Mouse (Mus musculus) lung, postnatal 0 days (tissue): ENCODE measurements around the gene Mapk14. TPM values are rescaled to one million over a fixed set of nuclear protein-coding genes. Genes with fewer than 3 reads are reported as not detected.

Experiments used
- ATAC-seq: fragments of 200-750 bp; cut with Nextera tagmentation; 2 replicates; pipeline ENCODE4 v1.8.0; 2017; ENCODE audit warnings: moderate library complexity
- DNase-seq: peaks from one replicate; pipeline ENCODE4 v3.0.0-alpha.2; 2016; ENCODE audit warnings: low spot score
- H3K27ac ChIP-seq: fragments of 300-500 bp; sonication (generic); 2 replicates; pipeline ENCODE4 v1.5.1; 2014; ENCODE audit warnings: antibody characterized with exemption, mild to moderate bottlenecking, low read length, mixed read lengths
- H3K27me3 ChIP-seq: fragments of 300-500 bp; sonication (generic); replicated peaks from 2 replicates; pipeline ENCODE4 v1.6.1; 2014; ENCODE audit warnings: low read length, mixed read lengths; ENCODE audit not compliant: insufficient read depth
- H3K36me3 ChIP-seq: fragments of 300-500 bp; sonication (generic); 2 replicates; pipeline ENCODE4 v1.6.1; 2014; ENCODE audit warnings: low read length, mixed read lengths; ENCODE audit not compliant: insufficient read depth
- H3K4me1 ChIP-seq: fragments of 300-500 bp; sonication (generic); 2 replicates; pipeline ENCODE4 v1.6.1; 2014; ENCODE audit warnings: antibody characterized with exemption, low read depth, low read length, mixed read lengths; ENCODE audit not compliant: insufficient read depth
- H3K4me2 ChIP-seq: fragments of 300-500 bp; sonication (generic); replicated peaks from 2 replicates; pipeline ENCODE4 v1.6.1; 2014; ENCODE audit warnings: low read depth, mild to moderate bottlenecking, low read length, moderate library complexity, mixed read lengths
- H3K4me3 ChIP-seq: fragments of 300-500 bp; sonication (generic); 2 replicates; pipeline ENCODE4 v1.5.1; 2014; ENCODE audit warnings: low read depth, low read length
- H3K9ac ChIP-seq: fragments of 300-500 bp; sonication (generic); replicated peaks from 2 replicates; pipeline ENCODE4 v1.6.1; 2014; ENCODE audit warnings: low read depth, mild to moderate bottlenecking
- H3K9me3 ChIP-seq: fragments of 300-500 bp; sonication (generic); 2 replicates; pipeline ENCODE4 v1.6.1; 2016; ENCODE audit warnings: low read length, mixed read lengths
- CTCF ChIP-seq: IDR thresholded peaks from 2 replicates; pipeline ENCODE4 v1.5.1; 2016; ENCODE audit warnings: antibody characterized with exemption, mild to moderate bottlenecking
- EP300 ChIP-seq: IDR thresholded peaks from 2 replicates; pipeline ENCODE4 v1.6.1; 2016; ENCODE audit warnings: antibody characterized with exemption, mild to moderate bottlenecking, control low read depth
- WGBS: fragments of 180-500 bp; shearing (Covaris S2); extraction: QIAGEN DNeasy Blood & Tissue Kit; methylation state at CpG from one replicate; pipeline ENCODE4 v1.1.7; 2014; 5-methylcytosine and 5-hydroxymethylcytosine counted together
- polyA plus RNA-seq: library from polyadenylated mRNA; unstranded; fragments of >200 nt; fragmentation: Nextera tagmentation; extraction: Ambion mirVana; gene quantifications from 2 replicates; pipeline ENCODE4 v1.2.1, GENCODE M21; 2015

The Mapk14 gene
- polyA plus RNA-seq, 1 experiment from 2014 or later, result 34.0 TPM

DNA sequence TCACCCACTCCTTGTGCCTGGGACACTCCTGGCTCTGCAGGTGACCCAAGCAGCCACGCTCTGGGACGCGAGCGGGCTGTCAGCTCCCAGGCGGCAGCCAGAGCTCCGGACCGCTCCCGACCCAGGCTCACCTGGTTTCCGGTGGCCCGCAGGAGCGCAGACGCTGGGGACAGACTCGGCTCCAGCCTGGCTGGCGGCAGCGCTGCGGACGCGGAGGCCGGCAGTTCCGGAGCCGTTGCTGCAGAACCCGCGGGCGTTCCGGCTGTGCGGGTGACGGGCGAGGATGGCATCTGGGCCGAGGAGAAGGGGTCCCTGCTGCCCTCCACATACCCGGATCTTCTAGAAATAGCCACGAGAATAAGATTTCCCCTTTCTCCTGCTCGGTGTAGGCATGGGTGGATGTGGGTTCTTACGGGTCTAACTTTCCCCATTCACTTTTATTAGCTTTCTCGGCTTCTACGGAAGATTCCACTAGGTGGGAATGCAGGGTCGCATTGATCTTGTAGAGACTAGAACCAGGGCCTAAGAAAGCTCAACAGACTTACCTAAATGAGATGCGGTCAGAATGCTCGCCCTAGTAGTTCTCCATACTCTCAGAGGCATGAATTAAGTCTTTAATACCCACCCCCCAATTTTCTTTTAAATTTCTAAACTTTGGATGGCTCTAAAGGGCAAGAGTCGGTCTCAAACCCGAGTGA lies 1.4 kb upstream of the Mapk14 start, which contains the start of gene Slc26a8:
Slc26a8 (minus strand) TSS at position 648 of the 698 bp plus-strand sequence.
- Histone ChIP-seq H3K27ac (peak within 1 kb of the TSS; percentile 96), H3K4me1 (peaks cover 10% of the 10 kb centered on the region), H3K9ac (no peak within 1 kb of the TSS), H3K4me3 (peak within 1 kb of the TSS; percentile 96), H3K4me2 (peak within 1 kb of the TSS; percentile 58), H3K27me3 (no peaks in the 10 kb centered on the region), H3K36me3 (no peaks in the 10 kb centered on the region), H3K9me3 (no peaks in the 10 kb centered on the region)
- 11% methylated on average over 39 of the region's 40 CpGs for WGBS
- no peak for ATAC-seq
- peak; percentile 24 for DNase-seq
- TF ChIP-seq CTCF, result no peak
- no peak for TF ChIP-seq EP300

GRCm38 (mm10) chr17:28691687-28692340 lies 685 bp downstream of the Mapk14 start:
- Histone ChIP-seq H3K4me2 (peak overlapping the region; percentile 76), H3K4me1 (peaks cover 23% of the 10 kb centered on the region), H3K27ac (peak overlapping the region; percentile 96), H3K36me3 (no peaks in the 10 kb centered on the region), H3K9ac (peak overlapping the region; percentile 96), H3K27me3 (no peaks in the 10 kb centered on the region), H3K4me3 (peak overlapping the region; percentile 96), H3K9me3 (no peaks in the 10 kb centered on the region)
- TF ChIP-seq EP300, result no peak
- peak; percentile 58 for TF ChIP-seq CTCF
- DNase-seq (peak; percentile 70), ATAC-seq (peak; percentile 27)
- WGBS, result under 1% methylated on average over 48 of the region's 53 CpGs

- H3K4me3 ChIP-seq, result peak overlapping the region; percentile 96
- H3K27ac ChIP-seq, result peak overlapping the region; percentile 96
- TF ChIP-seq CTCF (no peak), EP300 (peak; percentile 31; the same call in 1 of the 2 replicates)
- WGBS, result under 1% methylated on average over 18 of the region's 18 CpGs
- H3K9me3 ChIP-seq, result no peaks in the 10 kb centered on the region
- DNase-seq, result peak; percentile 69
- H3K4me1 ChIP-seq, result peaks cover 28% of the 10 kb centered on the region
- H3K27me3 ChIP-seq, result no peaks in the 10 kb centered on the region
- ATAC-seq, result no peak
- peak overlapping the region; percentile 76 for H3K4me2 ChIP-seq
- no peaks in the 10 kb centered on the region for H3K36me3 ChIP-seq
- H3K9ac ChIP-seq, result peak overlapping the region; percentile 96
These were observed 1.2 kb downstream of the Mapk14 start for GRCm38 (mm10) chr17:28692341-28692710.

DNA sequence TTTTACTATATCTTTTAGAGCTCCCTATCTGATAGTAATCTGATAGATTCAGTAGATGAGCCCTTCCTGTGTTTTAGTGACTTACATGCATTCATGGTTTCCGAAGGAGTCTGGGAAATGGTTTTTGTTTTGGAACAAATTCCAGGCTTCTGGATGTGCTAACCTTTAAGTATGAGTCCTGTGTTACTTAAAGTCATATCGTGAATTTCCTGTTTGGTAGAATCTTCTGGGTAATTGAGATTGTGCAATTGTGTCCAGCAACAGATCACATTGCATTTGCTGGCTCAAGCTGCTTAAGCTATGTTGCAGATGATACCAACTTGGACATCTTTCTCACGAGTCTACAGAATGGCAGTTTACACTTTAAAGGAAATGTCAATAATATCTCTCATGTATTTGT lies 2.0 kb downstream of the Mapk14 start:
- H3K27ac ChIP-seq, result peak overlapping the region; percentile 96
- H3K9ac ChIP-seq, result peak overlapping the region; percentile 96
- H3K9me3 ChIP-seq, result no peaks in the 10 kb centered on the region
- 4% methylated on average over 3 of the region's 3 CpGs for WGBS
- H3K27me3 ChIP-seq, result no peaks in the 10 kb centered on the region
- no peaks in the 10 kb centered on the region for H3K36me3 ChIP-seq
- H3K4me1 ChIP-seq, result peaks cover 36% of the 10 kb centered on the region
- ATAC-seq, result no peak
- H3K4me2 ChIP-seq, result peak overlapping the region; percentile 76
- TF ChIP-seq CTCF, result no peak
- peak; percentile 67; the same call in 1 of the 2 replicates for TF ChIP-seq EP300
- peak overlapping the region; percentile 96 for H3K4me3 ChIP-seq
- peak; percentile 89 for DNase-seq

DNA sequence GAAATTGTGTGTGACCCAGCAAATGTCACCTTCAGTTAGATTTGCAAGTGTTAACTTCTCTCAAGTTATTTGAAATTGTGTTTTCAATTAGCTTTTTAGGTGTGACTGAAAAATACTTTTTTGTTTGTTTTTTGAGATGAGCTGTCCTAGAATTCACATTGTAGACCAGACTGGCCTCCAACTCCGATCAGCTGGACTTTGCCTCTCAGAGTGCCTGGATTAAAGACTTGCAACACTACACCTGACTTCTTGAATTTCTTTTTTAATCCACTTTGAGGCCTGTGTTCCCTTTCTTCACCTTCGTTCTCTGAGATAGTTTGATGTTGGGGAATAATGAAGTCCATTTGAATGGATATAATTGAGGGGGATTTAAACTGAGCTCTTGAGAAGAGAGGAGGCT lies 2.9 kb downstream of the Mapk14 start:
- ATAC-seq (no peak), DNase-seq (no peak)
- Histone ChIP-seq H3K4me2 (peak overlapping the region; percentile 76; the same call in 1 of the 2 replicates), H3K4me1 (peaks cover 36% of the 10 kb centered on the region), H3K4me3 (no peak overlapping the region), H3K9me3 (no peaks in the 10 kb centered on the region), H3K27ac (peak overlapping the region; percentile 96), H3K9ac (no peak overlapping the region), H3K36me3 (no peaks in the 10 kb centered on the region), H3K27me3 (no peaks in the 10 kb centered on the region)
- TF ChIP-seq EP300 (no peak), CTCF (no peak)
- 77% methylated on average over 2 of the region's 2 CpGs for WGBS

DNA sequence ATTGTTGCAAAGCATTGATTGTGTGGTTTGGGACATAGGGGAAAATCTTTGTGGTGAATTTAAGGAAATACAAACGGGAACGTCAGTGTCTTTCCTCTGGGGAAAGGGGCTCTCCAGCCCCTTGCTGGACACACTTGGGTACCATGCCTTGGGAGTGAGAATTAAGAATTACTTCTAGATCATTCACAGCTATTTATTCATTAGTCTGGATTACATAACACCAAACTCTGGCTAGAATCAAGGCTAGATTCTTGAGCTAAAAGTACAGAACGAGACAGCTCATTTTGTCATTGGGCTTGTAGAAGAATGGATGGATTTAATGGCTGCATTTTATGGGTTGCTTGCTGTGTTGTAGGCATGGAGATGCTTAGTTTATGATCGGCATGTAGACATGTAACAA lies 3.7 kb downstream of the Mapk14 start:
- Histone ChIP-seq H3K9ac (0 out of 2 replicates have a peak overlapping the region, but pooled peaks have one; percentile 8), H3K4me3 (no peak overlapping the region), H3K27ac (no peak overlapping the region), H3K9me3 (no peaks in the 10 kb centered on the region), H3K4me2 (no peak overlapping the region), H3K4me1 (peaks cover 33% of the 10 kb centered on the region), H3K27me3 (no peaks in the 10 kb centered on the region), H3K36me3 (no peaks in the 10 kb centered on the region)
- no peak for TF ChIP-seq EP300
- TF ChIP-seq CTCF, result no peak
- WGBS, result 70% methylated on average over 4 of the region's 4 CpGs
- DNase-seq, result no peak
- ATAC-seq, result no peak
